Mouse (Mus musculus) layer of hippocampus, adult 9-10 months (tissue): Measurements from ENCODE around the gene Hsh2d.

Source experiments
- DNase-seq: peaks from one replicate; pipeline ENCODE4 v3.0.0; 2022; ENCODE audit warnings: low spot score

The Hsh2d gene

DNA sequence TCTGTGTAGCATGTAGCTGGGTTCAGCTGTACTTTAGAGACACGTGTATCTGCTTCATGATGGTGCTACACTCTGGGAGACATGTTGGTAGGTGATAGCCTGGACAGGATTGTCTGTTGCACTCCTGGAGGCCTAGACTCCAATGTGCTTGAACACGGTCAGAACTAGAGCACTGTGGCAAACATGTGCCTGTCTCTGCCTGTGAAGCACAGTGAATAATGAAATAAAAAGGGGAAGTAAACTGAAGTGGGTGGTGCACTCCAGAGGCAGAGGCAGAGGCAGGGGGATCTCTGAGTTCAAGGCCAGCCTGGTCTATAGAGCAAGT, 739 bp downstream of the Hsh2d start:
- DNase-seq: no peak

DNA sequence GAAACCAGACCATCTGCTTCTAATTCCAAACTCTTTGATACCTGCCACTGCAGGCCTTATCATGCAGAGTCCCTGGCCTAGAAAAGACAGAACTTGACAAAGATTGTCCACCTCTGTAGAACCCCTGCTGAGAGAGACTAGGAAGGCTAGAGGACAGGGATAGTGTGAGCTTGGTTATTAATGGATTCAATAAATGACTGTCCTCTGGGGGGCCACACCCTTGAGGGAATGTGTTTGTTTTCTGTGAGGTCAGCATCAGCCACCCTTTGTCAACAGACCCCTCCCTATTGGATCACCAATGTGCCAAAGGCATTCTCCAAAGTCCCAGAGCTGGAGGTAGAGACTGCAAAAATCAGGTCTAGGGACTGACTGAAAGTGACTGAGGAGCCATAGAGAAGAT, 2.6 kb downstream of the Hsh2d start:
- no peak for DNase-seq

DNA sequence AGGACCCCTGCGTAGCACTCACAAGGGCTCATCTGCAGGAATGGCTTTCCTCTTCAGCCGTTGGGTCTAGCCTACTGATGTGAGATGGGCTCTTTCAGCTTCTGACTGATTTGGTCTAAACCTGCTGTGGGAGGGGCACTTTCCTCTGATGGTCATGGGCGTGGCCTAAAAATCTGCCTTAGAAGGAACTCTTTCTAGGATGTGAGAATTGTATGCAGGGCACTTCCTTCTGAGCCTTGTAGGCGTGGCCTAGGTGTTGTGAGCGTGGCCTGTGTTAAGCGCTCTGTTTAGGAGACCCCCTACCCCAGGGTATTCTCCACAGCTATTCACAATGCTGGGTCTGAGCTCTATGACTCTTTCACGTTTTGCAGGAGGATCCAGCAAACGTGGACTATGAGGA, 8.6 kb downstream of the Hsh2d start:
- DNase-seq: no peak

DNA sequence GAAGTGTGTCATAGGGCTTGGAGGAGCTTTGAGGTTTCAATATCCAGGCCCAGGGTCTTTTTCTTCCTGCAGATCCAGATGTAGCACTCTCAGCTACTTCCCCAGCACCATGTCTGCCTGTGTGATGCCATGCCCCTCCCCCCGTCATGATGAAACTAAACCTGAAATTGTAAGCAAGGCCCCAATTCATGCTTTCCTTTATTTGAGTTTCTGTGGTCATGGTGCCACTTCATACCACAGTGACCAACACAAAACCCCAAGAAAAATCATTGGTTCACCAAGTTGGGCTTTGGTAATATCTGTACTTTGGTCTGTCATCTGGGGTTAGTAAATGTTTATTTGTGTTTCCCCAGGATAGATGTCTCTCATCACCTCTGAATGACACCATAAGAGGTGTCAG, 19.1 kb downstream of the Hsh2d start:
- DNase-seq: no peak

DNA sequence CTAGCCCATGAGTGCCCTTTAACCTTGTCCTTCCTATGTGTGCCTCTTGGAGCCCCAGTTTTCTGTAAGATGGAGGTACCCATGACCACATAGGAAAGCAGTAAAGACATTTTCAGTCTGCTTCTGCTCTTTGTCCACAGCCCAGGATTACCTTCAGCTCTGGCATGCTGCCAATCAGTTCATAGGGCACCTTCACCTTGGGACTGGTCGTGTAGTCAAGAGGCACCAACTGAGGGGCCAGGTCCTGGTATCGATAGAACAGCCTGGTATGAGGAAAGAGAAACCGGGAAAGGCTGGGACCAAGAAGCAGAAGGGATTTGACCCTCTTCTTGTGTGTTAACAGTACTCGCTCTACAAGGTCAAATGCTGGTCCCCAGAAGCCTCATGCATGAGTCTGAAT, 20.8 kb downstream of the Hsh2d start:
- no peak for DNase-seq

DNA sequence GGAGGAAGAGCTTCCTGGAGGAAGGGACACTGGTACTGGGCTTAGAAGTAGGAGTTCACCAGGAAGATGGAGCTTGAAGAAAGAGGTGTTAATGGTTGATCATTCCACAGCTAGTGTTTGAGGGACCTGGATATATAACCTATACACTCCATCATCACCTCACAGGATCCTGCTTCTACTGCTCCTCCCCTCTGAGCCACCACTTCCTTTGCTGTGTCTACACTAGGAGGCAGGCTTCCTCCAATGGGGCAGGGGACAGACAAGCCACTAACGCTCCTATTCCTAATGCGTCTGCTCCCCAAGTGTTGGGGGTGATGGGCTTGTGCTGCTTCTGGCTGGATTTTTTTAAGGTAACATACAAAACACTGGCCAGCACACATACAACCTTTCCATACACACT, 21.3 kb downstream of the Hsh2d start:
- no peak for DNase-seq

DNA sequence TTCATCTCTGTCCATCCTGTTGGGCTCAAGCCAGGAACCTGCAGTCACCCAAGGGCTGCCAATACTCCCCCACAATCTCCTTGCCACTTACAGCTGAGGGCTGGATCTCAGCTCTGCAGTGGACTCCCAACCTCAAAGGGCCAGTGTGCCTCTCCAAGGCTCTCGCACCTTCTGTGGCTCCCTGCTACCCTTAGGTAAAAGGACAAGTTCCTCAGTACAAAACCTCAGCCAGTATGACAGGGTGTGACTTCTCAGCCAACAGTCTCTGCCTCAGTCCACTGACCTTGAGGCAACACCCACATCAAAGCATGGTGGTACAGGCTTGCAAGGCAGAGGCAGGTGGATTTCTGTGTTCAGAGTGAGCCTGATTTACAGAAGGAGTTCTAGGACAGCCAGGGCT, 22.4 kb downstream of the Hsh2d start:
- no peak for DNase-seq

DNA sequence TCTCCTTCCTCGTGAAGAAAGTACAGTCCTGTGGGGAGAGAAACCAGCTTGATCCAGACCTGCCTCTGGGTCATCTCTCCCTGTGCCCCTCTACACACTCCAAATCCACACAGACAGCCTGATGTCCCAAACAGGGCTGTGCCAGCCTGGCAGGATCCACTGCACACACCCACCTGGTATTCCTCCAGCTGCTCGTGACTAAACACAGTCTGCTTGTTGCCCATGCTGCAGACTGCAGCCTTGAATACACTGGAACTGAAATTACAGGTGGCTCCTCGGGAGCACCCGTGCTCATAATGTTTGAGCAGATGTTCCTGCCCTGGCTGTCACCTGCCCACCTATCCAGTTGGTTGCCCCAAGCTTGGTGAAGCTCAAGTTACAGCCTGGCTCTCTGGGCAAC, 23.3 kb downstream of the Hsh2d start, which contains the start of gene Cib3:
TSS of gene Cib3 (minus strand) at position 87 of the 400 bp plus-strand sequence.
- DNase-seq: no peak

DNA sequence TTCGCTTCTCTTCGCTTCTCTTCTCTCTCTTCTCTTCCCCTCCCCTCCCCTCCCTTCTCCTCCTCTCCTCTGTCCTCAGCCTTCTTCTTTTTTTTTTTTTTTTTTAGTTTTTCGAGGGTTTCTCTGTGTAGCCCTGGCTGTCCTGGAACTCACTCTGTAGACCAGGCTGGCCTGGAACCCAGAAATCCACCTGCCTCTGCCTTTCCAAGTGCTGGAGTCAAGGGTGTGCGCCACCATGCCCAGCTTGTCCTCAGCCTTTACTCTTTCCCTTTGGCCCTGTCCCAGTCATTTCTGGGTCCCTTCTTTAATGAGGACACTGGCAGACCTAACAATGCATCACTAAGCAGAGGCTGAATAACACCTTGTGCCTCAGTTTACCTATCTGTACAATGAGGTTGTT, 24.1 kb downstream of the Hsh2d start, which contains the start of gene Gm11034:
TSS of gene Gm11034 (minus strand) at position 101 of the 400 bp plus-strand sequence.
- DNase-seq: no peak

DNA sequence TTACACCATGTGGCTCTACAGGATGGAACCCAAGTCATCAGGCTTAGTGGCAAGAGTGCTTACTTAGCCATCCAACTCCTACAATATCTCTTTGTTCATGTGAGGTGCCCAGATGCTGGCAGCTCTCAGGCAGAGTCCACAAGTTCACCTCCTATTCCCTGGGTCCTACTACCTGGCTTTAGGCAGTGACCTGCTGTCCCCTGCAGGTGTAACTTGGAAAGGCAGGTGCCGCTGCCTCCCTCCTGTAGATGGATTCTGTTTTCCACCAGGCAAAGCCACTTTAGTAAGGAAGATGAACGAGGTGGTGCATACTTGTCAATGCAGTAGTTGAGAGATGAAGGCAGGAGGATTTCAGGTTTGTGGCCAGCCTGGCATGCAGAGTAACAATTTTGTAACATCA, 25.6 kb downstream of the Hsh2d start:
- no peak for DNase-seq

DNA sequence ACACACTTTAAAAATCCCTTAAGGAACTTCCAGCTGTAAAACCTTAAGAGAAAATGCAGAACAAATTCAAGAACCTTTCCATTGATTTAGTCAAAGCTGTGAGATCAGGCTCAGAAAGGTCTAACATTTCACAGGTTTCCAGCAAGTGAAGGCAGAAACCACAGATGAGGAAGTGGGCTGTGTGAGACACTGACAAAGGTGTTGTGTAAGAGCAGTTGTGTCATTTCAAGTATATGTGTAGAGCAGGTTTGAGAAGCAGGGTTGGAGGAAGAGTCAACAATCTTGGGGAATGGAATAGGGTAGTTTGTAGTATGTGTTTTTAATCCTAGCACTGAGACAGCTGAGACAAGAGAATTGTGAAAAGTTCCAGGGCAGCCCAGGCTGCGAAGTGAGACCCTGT, 26.4 kb downstream of the Hsh2d start:
- DNase-seq: no peak

DNA sequence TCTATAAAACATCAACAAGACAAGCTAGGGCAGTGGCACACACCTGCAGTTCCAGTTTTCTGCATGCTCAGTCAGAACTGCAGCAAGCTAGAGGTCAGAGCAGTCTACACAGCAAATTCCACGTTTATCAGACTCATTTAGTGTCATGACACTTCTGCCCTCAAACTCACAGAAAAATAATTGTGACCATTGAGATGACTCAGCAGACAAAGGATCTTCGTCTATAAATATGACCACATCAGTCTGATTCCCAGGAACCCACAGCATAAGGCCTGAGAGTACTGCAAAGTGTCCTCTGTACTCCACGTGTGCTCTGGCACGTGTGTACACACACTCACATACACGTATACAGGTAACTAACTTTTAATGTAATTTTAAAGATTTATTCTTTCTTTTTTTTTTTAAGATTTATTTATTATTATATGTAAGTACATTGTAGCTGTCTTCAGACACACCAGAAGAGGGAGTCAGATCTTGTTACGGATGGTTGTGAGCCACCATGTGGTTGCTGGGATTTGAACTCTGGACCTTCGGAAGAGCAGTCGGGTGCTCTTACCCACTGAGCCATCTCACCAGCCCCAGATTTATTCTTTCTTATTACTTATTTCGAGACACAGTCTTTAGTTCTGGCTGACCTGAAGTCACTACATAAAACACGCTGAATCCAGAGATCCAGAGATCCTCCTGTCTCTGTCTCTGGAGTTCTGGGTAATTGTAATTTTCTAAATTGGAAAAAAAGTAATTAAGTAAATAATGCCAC, 29.5 kb downstream of the Hsh2d start:
- no peak for DNase-seq

DNA sequence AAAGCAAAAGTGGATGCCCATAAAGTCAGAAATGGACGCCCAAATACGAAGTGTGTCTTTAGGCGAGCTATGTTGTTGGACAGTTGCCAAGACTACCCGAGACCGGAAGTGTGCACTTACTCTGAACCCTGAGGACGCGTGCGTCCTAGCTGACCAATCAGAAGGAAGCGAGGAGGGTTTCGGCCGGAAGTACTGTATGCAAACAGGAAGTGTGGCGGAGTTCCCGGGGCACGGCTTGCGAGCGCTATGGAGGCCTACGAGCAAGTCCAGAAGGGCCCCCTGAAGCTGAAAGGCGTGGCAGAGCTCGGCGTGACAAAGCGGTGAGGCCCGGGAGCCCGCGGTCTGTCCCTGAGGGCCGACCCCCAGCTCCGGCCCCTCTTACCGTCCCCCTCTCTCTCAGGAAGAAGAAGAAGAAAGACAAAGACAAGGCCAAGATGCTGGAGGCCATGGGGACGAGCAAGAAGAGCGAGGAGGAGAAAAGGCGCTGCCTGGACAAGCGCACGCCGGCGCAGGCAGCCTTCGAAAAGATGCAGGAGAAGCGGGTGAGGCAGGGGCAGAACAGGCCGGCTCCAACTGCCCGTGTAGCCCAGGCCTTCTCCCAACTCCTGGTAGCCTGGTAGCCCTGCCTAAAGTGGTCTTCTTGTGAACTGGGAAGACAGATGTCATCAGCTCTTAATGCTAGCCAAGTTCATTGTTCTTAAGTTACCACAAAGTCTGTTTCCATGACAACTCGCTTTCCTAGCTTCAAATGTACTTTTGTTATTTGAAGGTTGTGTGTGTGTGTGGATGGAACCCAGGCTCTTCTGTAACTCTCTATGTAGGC, 30.3 kb downstream of the Hsh2d start, which contains the start of gene Fam32a:
TSS of gene Fam32a (plus strand) at position 190 of the 823 bp plus-strand sequence.
- DNase-seq: peak; percentile 89

DNA sequence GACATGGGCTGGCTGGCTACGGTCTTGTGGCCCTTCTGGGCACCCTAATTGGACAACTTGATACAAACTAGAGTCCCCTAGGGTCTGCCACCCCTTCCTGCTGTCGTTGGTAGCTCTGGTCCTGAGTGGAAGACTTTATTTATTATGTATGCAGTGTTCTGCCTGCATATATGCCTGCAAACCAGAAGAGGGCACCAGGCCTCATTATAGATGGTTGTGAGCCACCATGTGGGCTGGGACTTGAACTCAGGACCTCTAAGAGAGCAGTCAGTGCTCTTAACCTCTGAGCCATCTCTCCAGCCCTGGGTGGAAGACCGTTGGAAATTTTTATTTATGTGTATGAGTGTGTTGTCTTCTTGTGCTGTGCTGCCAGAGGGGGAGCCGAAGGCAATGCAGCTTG, 31.3 kb downstream of the Hsh2d start:
- no peak for DNase-seq

DNA sequence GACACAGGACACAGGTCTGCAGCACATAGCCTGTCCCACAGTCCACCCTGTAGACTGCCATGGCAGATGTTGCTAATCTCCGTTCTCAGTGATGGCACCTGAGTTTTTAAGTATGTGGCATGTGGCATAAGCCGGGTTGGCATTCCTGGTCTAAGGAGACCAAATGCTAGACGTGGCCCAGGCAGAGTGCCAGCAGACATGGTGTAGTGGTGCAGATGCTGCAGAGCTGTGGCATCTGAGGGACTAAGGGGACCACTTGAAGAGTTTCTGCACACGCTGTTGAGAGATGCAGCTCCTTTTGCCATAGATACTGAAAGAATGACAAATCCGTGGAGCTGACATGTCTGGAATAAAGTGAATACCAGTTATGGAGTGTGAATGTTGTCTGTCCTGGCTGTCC, 33.2 kb downstream of the Hsh2d start:
- DNase-seq: no peak

DNA sequence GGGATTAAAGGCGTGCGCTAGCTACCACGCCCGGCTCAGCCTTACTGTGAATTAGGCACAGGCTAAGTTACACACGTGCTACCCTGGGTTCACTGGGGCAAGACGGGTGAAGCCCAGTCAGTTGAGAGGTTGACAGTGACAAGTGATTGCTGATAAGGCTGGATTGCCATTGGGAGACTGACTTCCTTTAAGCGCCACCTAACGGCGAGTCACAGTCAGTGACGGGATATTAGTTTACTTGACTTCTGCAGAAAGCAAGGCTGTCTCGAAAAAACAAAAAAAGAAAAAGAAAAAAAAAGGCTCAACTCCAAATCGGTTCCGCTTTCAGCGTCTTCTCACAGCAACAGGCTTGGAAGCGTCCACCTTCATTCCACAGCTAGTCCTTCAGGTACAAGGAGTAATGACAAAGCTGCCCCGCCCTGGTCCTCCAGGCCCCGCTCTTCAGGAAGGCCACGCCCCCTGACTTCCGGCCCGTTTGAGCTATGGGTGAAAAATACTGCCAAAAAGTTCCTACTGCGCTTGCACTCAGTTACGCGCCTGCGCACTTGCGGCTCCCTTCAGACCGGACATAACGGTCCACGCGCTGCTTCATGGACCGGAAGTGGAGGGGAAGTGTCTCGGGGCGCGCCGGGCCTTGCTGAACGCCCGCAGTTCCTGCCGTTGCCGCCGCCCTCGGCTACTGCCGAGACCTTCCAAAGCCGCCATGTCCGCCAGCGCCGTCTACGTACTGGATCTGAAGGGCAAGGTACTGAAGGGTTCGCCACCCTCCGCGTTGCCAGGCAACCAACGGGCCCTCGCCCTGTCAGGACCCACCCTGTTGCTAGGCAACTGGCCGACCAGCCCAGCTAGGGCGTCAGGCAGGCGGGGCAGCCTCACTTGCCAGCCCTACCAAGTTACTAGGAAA, 50.3 kb downstream of the Hsh2d start, which contains the start of gene Ap1m1:
TSS of gene Ap1m1 (plus strand) at position 520 of the 904 bp plus-strand sequence.
- peak; percentile 95 for DNase-seq

DNA sequence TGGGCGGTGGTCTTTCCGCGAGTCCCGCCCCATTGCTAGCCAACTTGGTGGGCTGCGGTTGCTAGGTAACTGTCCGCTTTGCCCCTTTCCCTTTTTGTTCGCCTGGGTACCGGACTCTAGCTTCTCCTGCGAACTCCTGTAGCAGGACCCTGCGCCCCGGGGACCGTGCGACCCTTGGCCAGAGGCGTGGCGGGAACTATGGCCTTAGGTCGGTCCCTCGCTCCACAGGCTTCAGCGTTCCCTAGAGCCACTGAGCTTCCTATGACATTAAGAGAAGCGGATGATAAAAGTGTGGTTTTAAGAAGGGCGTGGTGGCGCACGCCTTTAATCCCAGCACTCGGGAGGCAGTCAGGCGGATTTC, 50.9 kb downstream of the Hsh2d start:
- no peak for DNase-seq

DNA sequence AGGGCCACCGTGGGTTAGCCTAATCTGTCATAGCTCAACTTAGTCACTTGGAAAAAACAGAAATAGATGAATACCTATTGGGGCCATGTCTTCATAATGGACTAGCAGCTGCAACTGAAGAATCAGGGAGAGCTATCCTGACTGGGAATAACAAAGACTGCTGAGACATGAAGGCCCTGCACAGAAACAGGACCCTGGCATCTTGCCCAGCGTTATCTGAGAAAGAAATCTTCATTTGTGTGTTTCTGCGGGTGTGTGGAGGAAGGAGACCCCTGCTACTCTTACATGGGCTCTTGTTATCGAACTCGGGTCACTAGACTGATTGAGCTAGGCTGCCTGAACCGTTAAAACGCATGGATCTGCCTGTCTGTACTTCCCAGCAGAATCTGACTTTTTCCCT, 51.5 kb downstream of the Hsh2d start:
- DNase-seq: no peak

DNA sequence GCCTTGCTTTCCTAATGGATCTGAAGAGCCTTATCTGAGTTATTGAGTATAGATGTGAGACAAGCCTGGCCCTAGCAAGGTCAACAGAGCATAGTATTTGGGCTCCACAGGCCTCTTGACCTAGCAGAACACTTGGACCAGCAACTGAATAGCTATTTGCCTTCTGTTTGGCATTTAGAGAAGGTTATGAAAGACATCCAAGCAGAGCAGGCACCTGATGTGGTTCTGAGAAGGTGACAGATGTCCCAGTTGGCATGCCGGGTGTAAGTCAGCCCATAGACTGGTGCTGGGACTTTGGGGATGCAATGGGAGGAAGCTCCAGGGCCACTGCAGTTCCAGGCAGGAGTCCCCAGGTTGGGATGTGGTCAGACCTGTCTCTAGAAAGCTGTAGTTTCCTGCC, 52.8 kb downstream of the Hsh2d start:
- DNase-seq: no peak

DNA sequence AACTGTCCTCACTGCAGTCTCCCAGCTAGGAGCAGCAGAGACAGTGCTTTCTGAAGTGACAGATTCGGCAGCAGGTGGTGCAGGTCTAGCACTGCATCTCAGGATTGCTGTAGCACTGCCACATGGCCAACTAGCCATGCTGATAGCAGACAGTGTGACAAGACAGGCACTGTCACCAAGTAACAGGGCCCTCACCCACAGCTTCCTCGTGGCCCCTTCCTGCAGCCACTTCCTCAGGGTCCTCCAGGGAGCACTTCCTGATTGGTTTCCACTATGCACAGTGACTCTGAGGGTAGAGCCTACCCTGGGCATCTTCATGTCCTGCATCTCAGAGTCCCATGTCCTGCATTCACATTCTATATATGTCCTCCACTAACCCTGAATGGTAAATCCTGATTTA, 55.2 kb downstream of the Hsh2d start:
- DNase-seq: no peak
